Mouse (Mus musculus) T-helper 2 cell (primary cell): Measurements from ENCODE around the gene 6330403K07Rik.

Source experiments
- in situ Hi-C: fragments of 300-600 bp; cut with MboI, MseI; formaldehyde crosslinking; loops from one replicate; pipeline ENCODE4 v1.15.1; 2025; ENCODE audit warnings: high pct_unique_total_duplicates

6330403K07Rik gene

GRCm38 (mm10) chr11:71033163-71033761 lies at the start of gene 6330403K07Rik:
TSS of gene 6330403K07Rik (minus strand) at chr11:71033513.
- in situ Hi-C loops = no loop called here

- in situ Hi-C loops = no loop called here
Measured at GRCm38 (mm10) chr11:71076342-71076741, 43.0 kb upstream of the 6330403K07Rik start.

- in situ Hi-C loops = no loop called here
Measured at GRCm38 (mm10) chr11:71052554-71052953, 19.2 kb upstream of the 6330403K07Rik start.

- in situ Hi-C loops = no loop called here
Measured at GRCm38 (mm10) chr11:71039526-71040298, 6.4 kb upstream of the 6330403K07Rik start.

GRCm38 (mm10) chr11:71032491-71033162 lies 686 bp downstream of the 6330403K07Rik start:
- in situ Hi-C loops = no loop called here

- in situ Hi-C loops = no loop called here
Measured at GRCm38 (mm10) chr11:71032070-71032469, 1.2 kb downstream of the 6330403K07Rik start.

- in situ Hi-C loops = no loop called here
Measured at GRCm38 (mm10) chr11:71029403-71030118, 3.8 kb downstream of the 6330403K07Rik start.

GRCm38 (mm10) chr11:71028280-71028679 lies 5.0 kb downstream of the 6330403K07Rik start:
- in situ Hi-C loops = no loop called here

- in situ Hi-C loops = loop anchor here (25.0 kb wide), 2 partner anchors 1193 to 1418 kb away; partner anchors contain the start of genes 4933427D14Rik, Ggt6, Gm43951 and Med31
Measured at GRCm38 (mm10) chr11:71019201-71020068, 13.9 kb downstream of the 6330403K07Rik start, which contains the start of the genes Mis12 and Derl2. TSS of gene Mis12 (plus strand) at chr11:71019611. TSS of gene Derl2 (minus strand) at chr11:71019841.

- in situ Hi-C loops = loop anchor here (25.0 kb wide), 2 partner anchors 1194 to 1419 kb away; partner anchors contain the start of genes 4933427D14Rik, Ggt6, Gm43951 and Med31
Measured at GRCm38 (mm10) chr11:71018416-71019200, 14.7 kb downstream of the 6330403K07Rik start.

GRCm38 (mm10) chr11:71017051-71017450 lies 16.3 kb downstream of the 6330403K07Rik start:
- in situ Hi-C loops = loop anchor here (25.0 kb wide), 2 partner anchors 1195 to 1420 kb away; partner anchors contain the start of genes 4933427D14Rik, Ggt6, Gm43951 and Med31

- in situ Hi-C loops = loop anchor here (25.0 kb wide), 2 partner anchors 1200 to 1425 kb away; partner anchors contain the start of genes 4933427D14Rik, Ggt6, Gm43951 and Med31
Measured at GRCm38 (mm10) chr11:71012743-71013142, 20.6 kb downstream of the 6330403K07Rik start.

- in situ Hi-C loops = loop anchor here (25.0 kb wide), 2 partner anchors 1204 to 1429 kb away; partner anchors contain the start of genes 4933427D14Rik, Ggt6, Gm43951 and Med31
Measured at GRCm38 (mm10) chr11:71008321-71008720, 25.0 kb downstream of the 6330403K07Rik start.

GRCm38 (mm10) chr11:71007831-71008230 lies 25.5 kb downstream of the 6330403K07Rik start:
- in situ Hi-C loops = loop anchor here (25.0 kb wide), 2 partner anchors 1204 to 1429 kb away; partner anchors contain the start of genes 4933427D14Rik, Ggt6, Gm43951 and Med31

GRCm38 (mm10) chr11:71007026-71007425 lies 26.3 kb downstream of the 6330403K07Rik start:
- in situ Hi-C loops = loop anchor here (25.0 kb wide), 2 partner anchors 1205 to 1430 kb away; partner anchors contain the start of genes 4933427D14Rik, Ggt6, Gm43951 and Med31

- in situ Hi-C loops = loop anchor here (25.0 kb wide), 2 partner anchors 1207 to 1432 kb away; partner anchors contain the start of genes 4933427D14Rik, Ggt6, Gm43951 and Med31
Measured at GRCm38 (mm10) chr11:71005046-71005445, 28.3 kb downstream of the 6330403K07Rik start.

GRCm38 (mm10) chr11:71004316-71004773 lies 29.0 kb downstream of the 6330403K07Rik start, which contains the start of gene Dhx33:
TSS of gene Dhx33 (minus strand) at chr11:71004437.
- in situ Hi-C loops = loop anchor here (25.0 kb wide), 2 partner anchors 1208 to 1433 kb away; partner anchors contain the start of genes 4933427D14Rik, Ggt6, Gm43951 and Med31

GRCm38 (mm10) chr11:71003611-71004315 lies 29.6 kb downstream of the 6330403K07Rik start:
- in situ Hi-C loops = loop anchor here (25.0 kb wide), 2 partner anchors 1209 to 1434 kb away; partner anchors contain the start of genes 4933427D14Rik, Ggt6, Gm43951 and Med31
